Mouse (Mus musculus): Measurements from ENCODE around the gene Aff3. TPM values are rescaled to one million over a fixed set of nuclear protein-coding genes. Genes with fewer than 3 reads are reported as not detected.

The Aff3 gene
- polyA plus RNA-seq, 1 experiment from 2014 or later, result 4.7 TPM

- 74% methylated on average over 7 of the region's 7 CpGs for WGBS
- DNase-seq (ENCODE audit: low spot score), result no peak
Measured at GRCm38 (mm10) chr1:38532581-38532980, 132.2 kb downstream of the Aff3 start.

GRCm38 (mm10) chr1:38528607-38529006, 136.1 kb downstream of the Aff3 start:
- H3K4me1 ChIP-seq (replicated peaks; ENCODE audit: control insufficient read depth, insufficient read depth, low read length), result no peaks in the 10 kb centered on the region
- H3K4me3 ChIP-seq (ENCODE audit: low read depth, low read length), result no peak overlapping the region
- H3K9ac ChIP-seq (ENCODE audit: low read depth, low read length), result no peak overlapping the region
- 71% methylated on average over 5 of the region's 5 CpGs for WGBS
- no peak for ATAC-seq (replicated peaks; ENCODE audit: low FRiP score)
- H3K4me2 ChIP-seq, result no peak overlapping the region
- H3K27ac ChIP-seq (ENCODE audit: low read depth, low read length), result no peak overlapping the region
- no peaks in the 10 kb centered on the region for H3K36me3 ChIP-seq (ENCODE audit: control insufficient read depth, insufficient read depth, low read length)
- DNase-seq (ENCODE audit: low spot score), result no peak
- H3K27me3 ChIP-seq (replicated peaks; ENCODE audit: control insufficient read depth, insufficient read depth, low read length), result no peaks in the 10 kb centered on the region
- H3K9me3 ChIP-seq (ENCODE audit: control insufficient read depth, low read length), result no peaks in the 10 kb centered on the region

More at GRCm38 (mm10) chr1:38532581-38532980, 132.2 kb downstream of the Aff3 start:
- H3K4me1 ChIP-seq (replicated peaks; ENCODE audit: control insufficient read depth, insufficient read depth, low read length), result no peaks in the 10 kb centered on the region
- no peaks in the 10 kb centered on the region for H3K27me3 ChIP-seq (replicated peaks; ENCODE audit: control insufficient read depth, insufficient read depth, low read length)
- H3K9ac ChIP-seq (ENCODE audit: low read depth, low read length), result no peak overlapping the region
- no peaks in the 10 kb centered on the region for H3K36me3 ChIP-seq (ENCODE audit: control insufficient read depth, insufficient read depth, low read length)
- no peak overlapping the region for H3K4me2 ChIP-seq
- no peaks in the 10 kb centered on the region for H3K9me3 ChIP-seq (ENCODE audit: control insufficient read depth, low read length)
- no peak overlapping the region for H3K4me3 ChIP-seq (ENCODE audit: low read depth, low read length)
- no peak for ATAC-seq (replicated peaks; ENCODE audit: low FRiP score)
- no peak overlapping the region for H3K27ac ChIP-seq (ENCODE audit: low read depth, low read length)

- Histone ChIP-seq H3K4me2 (no peak overlapping the region), H3K4me1 (replicated peaks; ENCODE audit: control insufficient read depth, insufficient read depth, low read length) (no peaks in the 10 kb centered on the region), H3K27ac (ENCODE audit: low read depth, low read length) (no peak overlapping the region), H3K36me3 (ENCODE audit: control insufficient read depth, insufficient read depth, low read length) (no peaks in the 10 kb centered on the region), H3K9me3 (ENCODE audit: control insufficient read depth, low read length) (no peaks in the 10 kb centered on the region), H3K9ac (ENCODE audit: low read depth, low read length) (no peak overlapping the region), H3K27me3 (replicated peaks; ENCODE audit: control insufficient read depth, insufficient read depth, low read length) (no peaks in the 10 kb centered on the region), H3K4me3 (ENCODE audit: low read depth, low read length) (no peak overlapping the region)
- DNase-seq (ENCODE audit: low spot score) (no peak), ATAC-seq (replicated peaks; ENCODE audit: low FRiP score) (no peak)
- WGBS, result 75% methylated on average over 5 of the region's 5 CpGs
Measured at GRCm38 (mm10) chr1:38526568-38526967, 138.2 kb downstream of the Aff3 start.

GRCm38 (mm10) chr1:38521651-38522050, 143.1 kb downstream of the Aff3 start:
- H3K4me2 ChIP-seq, result no peak overlapping the region
- no peaks in the 10 kb centered on the region for H3K27me3 ChIP-seq (replicated peaks; ENCODE audit: control insufficient read depth, insufficient read depth, low read length)
- 90% methylated on average over 11 of the region's 11 CpGs for WGBS
- no peak overlapping the region for H3K9ac ChIP-seq (ENCODE audit: low read depth, low read length)
- no peaks in the 10 kb centered on the region for H3K9me3 ChIP-seq (ENCODE audit: control insufficient read depth, low read length)
- DNase-seq (ENCODE audit: low spot score) (no peak), ATAC-seq (replicated peaks; ENCODE audit: low FRiP score) (no peak)
- H3K36me3 ChIP-seq (ENCODE audit: control insufficient read depth, insufficient read depth, low read length), result no peaks in the 10 kb centered on the region
- no peaks in the 10 kb centered on the region for H3K4me1 ChIP-seq (replicated peaks; ENCODE audit: control insufficient read depth, insufficient read depth, low read length)
- no peak overlapping the region for H3K27ac ChIP-seq (ENCODE audit: low read depth, low read length)
- no peak overlapping the region for H3K4me3 ChIP-seq (ENCODE audit: low read depth, low read length)

GRCm38 (mm10) chr1:38516225-38516624, 148.5 kb downstream of the Aff3 start:
- peaks cover 2% of the 10 kb centered on the region; the same call in 1 of the 2 replicates for H3K4me1 ChIP-seq (replicated peaks; ENCODE audit: control insufficient read depth, insufficient read depth, low read length)
- H3K9ac ChIP-seq (ENCODE audit: low read depth, low read length), result no peak overlapping the region
- no peaks in the 10 kb centered on the region for H3K27me3 ChIP-seq (replicated peaks; ENCODE audit: control insufficient read depth, insufficient read depth, low read length)
- no peak for DNase-seq (ENCODE audit: low spot score)
- 30% methylated on average over 1 of the region's 1 CpGs for WGBS
- no peak for ATAC-seq (replicated peaks; ENCODE audit: low FRiP score)
- H3K9me3 ChIP-seq (ENCODE audit: control insufficient read depth, low read length), result no peaks in the 10 kb centered on the region
- H3K27ac ChIP-seq (ENCODE audit: low read depth, low read length), result no peak overlapping the region
- no peak overlapping the region for H3K4me2 ChIP-seq
- no peaks in the 10 kb centered on the region for H3K36me3 ChIP-seq (ENCODE audit: control insufficient read depth, insufficient read depth, low read length)
- H3K4me3 ChIP-seq (ENCODE audit: low read depth, low read length), result no peak overlapping the region

GRCm38 (mm10) chr1:38514634-38515011, 150.1 kb downstream of the Aff3 start:
- ATAC-seq (replicated peaks; ENCODE audit: low FRiP score), result no peak
- no peak for DNase-seq (ENCODE audit: low spot score)
- WGBS, result 71% methylated on average over 4 of the region's 4 CpGs
- peaks cover 2% of the 10 kb centered on the region; the same call in 1 of the 2 replicates for H3K4me1 ChIP-seq (replicated peaks; ENCODE audit: control insufficient read depth, insufficient read depth, low read length)
- H3K9ac ChIP-seq (ENCODE audit: low read depth, low read length), result no peak overlapping the region
- H3K4me3 ChIP-seq (ENCODE audit: low read depth, low read length), result no peak overlapping the region
- no peak overlapping the region for H3K4me2 ChIP-seq
- no peaks in the 10 kb centered on the region for H3K36me3 ChIP-seq (ENCODE audit: control insufficient read depth, insufficient read depth, low read length)
- no peaks in the 10 kb centered on the region for H3K27me3 ChIP-seq (replicated peaks; ENCODE audit: control insufficient read depth, insufficient read depth, low read length)
- no peaks in the 10 kb centered on the region for H3K9me3 ChIP-seq (ENCODE audit: control insufficient read depth, low read length)
- H3K27ac ChIP-seq (ENCODE audit: low read depth, low read length), result no peak overlapping the region

GRCm38 (mm10) chr1:38513970-38514633, 150.7 kb downstream of the Aff3 start:
- ATAC-seq (replicated peaks; ENCODE audit: low FRiP score) (no peak), DNase-seq (ENCODE audit: low spot score) (no peak)
- Histone ChIP-seq H3K9me3 (ENCODE audit: control insufficient read depth, low read length) (no peaks in the 10 kb centered on the region), H3K4me2 (no peak overlapping the region), H3K4me1 (replicated peaks; ENCODE audit: control insufficient read depth, insufficient read depth, low read length) (peaks cover 2% of the 10 kb centered on the region; the same call in 1 of the 2 replicates), H3K4me3 (ENCODE audit: low read depth, low read length) (no peak overlapping the region), H3K9ac (ENCODE audit: low read depth, low read length) (no peak overlapping the region), H3K27ac (ENCODE audit: low read depth, low read length) (no peak overlapping the region), H3K27me3 (replicated peaks; ENCODE audit: control insufficient read depth, insufficient read depth, low read length) (no peaks in the 10 kb centered on the region), H3K36me3 (ENCODE audit: control insufficient read depth, insufficient read depth, low read length) (no peaks in the 10 kb centered on the region)
- WGBS, result 82% methylated on average over 12 of the region's 12 CpGs

- Histone ChIP-seq H3K4me2 (no peak overlapping the region), H3K9ac (ENCODE audit: low read depth, low read length) (no peak overlapping the region), H3K27me3 (replicated peaks; ENCODE audit: control insufficient read depth, insufficient read depth, low read length) (no peaks in the 10 kb centered on the region), H3K27ac (ENCODE audit: low read depth, low read length) (no peak overlapping the region), H3K36me3 (ENCODE audit: control insufficient read depth, insufficient read depth, low read length) (no peaks in the 10 kb centered on the region), H3K4me1 (replicated peaks; ENCODE audit: control insufficient read depth, insufficient read depth, low read length) (peaks cover 2% of the 10 kb centered on the region; the same call in 1 of the 2 replicates), H3K9me3 (ENCODE audit: control insufficient read depth, low read length) (no peaks in the 10 kb centered on the region), H3K4me3 (ENCODE audit: low read depth, low read length) (no peak overlapping the region)
- whole genome bisulfite sequencing, result 68% methylated on average over 15 of the region's 15 CpGs
- DNase-seq (ENCODE audit: low spot score), result no peak
- no peak for ATAC-seq (replicated peaks; ENCODE audit: low FRiP score)
Measured at GRCm38 (mm10) chr1:38512258-38513081, 152.3 kb downstream of the Aff3 start.
